Mouse (Mus musculus) CD4-positive naive resting alpha-beta T cell, adult 57 days (primary cell): Measurements from ENCODE around the gene Tnfrsf12a. TPM values are rescaled to one million over a fixed set of nuclear protein-coding genes. Genes with fewer than 3 reads are reported as not detected.

Source experiments
- total RNA-seq: library from RNA; stranded (reverse); gene quantifications from one replicate; pipeline ENCODE4 v1.2.4, GENCODE M21; 2023

The Tnfrsf12a gene
- 61.0 TPM for total RNA-seq

DNA sequence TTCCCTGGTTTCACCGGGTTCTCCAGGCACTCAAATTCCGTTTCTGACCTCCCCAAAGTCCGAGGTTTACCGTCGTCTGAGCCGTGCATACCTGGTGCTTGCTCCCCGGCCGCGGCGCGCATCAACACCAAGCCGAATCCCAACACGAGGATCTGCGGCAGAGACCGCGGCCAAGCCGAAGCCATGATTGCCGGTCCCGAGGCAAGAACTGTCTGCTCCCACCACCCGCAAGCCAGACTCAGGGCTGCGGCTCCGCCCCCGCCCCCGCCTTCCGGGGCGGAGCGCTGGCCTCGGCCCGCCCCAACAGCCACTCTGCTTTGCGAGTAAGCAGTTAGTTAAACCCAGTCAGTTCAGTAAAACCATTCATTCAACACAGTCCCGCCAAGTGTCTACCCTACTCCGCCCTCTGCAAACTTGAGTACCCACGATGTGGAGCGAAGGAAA, at the start of gene Tnfrsf12a:
Gene Tnfrsf12a, minus strand, starts transcription at position 233 of the 444 bp plus-strand sequence.

DNA sequence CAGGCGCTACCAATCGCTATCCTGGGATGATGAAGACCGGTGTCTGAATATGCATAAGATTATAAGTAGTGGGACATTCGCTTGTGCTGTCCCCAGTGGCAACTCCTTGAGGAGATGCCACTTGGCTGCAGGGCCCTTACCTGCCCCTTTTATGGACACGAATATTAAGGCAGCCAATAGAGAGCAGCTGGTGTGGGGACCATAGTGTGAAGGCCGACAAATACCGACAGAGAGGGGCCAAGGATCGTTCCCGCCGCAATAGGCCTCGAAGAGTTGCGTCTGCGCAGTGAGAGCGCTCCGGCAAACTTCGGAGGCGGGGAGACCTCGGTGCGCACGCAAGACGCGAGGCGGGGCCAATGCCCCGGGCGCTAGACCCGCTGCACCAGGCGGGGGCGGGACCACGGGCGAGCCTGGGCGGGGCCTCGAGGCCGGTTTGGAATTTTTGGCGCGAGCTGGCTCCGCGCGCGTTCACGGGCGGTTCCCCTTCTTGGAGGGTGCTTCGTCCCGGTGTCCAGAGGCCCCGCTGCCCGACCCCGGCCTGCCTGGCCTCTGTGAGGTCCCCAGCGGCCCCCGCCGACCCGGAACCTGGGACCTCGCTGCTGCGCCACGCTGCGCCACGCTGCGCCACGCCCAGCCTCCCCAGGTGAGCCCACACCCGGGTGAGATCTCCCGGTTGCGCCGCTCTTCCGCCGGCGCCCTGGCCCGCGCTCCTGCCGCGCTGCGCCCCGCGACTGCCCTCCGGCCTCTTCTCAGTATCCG, 48.9 kb upstream of the Tnfrsf12a start, which contains the start of gene Pkmyt1:
Gene Pkmyt1, plus strand, starts transcription at position 338 of the 759 bp plus-strand sequence.

DNA sequence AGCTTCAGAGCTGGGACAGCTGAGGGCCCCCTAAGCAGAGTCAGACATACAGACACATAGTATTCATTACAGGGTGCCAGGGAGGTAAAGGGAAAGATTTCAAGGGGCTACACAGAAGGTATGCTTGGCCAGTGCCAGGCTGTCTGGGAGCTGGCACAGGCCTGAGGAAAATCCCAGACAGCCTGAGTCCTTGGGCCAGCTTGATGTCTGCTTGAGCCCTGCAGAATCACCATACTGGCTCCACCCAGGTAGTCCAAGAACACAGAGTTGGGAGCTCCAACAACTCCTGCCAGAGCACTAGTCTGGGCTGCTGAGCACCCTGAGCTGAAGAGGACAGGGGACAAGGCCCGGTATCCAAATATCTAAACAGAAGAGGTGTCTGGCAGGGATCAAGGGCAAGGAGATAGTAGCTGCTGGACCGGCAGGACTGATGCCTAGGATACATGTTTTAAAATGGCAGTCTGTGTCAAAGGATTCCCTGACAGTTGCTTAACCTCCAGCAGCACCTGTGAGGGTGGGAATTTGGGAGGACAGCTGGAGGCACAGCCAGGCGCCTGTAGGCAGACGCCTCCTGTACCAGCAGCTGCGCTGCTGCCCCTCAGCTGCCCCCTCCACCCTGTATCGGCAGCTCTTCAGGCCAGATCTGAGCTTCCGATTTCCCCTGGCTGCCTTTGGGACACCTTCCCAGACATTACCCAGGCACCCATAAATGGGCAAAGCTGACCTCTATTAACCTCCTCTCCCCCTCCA, 45.3 kb upstream of the Tnfrsf12a start, which contains the start of gene 1520401A03Rik:
Gene 1520401A03Rik, minus strand, starts transcription at position 408 of the 750 bp plus-strand sequence.

GRCm38 (mm10) chr17:23683856-23684672, 6.8 kb upstream of the Tnfrsf12a start, which contains the start of gene Cldn9:
Cldn9 (minus strand) TSS chr17:23684026.

DNA sequence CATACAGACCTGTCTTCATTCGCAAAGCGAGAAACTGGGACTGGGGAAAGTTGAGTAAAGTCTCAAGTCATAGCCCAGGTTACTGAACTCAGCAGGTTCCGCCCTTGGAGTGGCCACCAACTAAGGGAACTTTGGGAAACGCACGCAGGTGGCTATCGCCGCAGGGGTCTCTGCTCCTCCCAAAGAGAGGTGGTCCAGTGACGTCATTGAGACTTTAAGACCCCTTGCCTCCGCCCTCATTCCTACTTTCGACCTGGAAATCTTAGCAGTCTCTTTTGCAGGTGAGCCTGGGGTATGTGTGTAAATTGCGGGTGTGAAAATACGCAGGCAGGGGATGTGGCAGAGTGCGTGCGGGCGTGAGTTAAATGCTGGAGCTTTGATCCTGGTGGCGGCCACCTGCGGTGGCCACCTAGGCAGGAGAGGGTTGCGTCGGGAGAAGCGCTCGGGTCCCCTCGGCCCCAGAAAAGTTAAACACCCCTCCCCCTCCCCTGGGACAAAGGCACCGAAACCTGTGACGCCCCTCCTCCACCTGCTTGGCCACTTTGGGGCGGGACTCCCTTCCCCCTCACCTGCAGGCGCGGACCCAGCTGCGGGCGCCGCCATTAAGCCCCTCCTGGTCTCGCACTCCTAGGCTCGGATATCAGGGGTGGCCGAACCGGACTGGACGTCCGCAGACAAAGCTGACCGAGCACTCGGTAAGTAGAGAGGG, 2.0 kb upstream of the Tnfrsf12a start, which contains the start of gene Cldn6:
Gene Cldn6, plus strand, starts transcription at position 123 of the 709 bp plus-strand sequence.

GRCm38 (mm10) chr17:23673424-23674073, 3.7 kb downstream of the Tnfrsf12a start, which contains the start of the genes Hcfc1r1 and Thoc6:
Hcfc1r1 (plus strand) TSS chr17:23673596.
Thoc6 (minus strand) TSS chr17:23673882.

DNA sequence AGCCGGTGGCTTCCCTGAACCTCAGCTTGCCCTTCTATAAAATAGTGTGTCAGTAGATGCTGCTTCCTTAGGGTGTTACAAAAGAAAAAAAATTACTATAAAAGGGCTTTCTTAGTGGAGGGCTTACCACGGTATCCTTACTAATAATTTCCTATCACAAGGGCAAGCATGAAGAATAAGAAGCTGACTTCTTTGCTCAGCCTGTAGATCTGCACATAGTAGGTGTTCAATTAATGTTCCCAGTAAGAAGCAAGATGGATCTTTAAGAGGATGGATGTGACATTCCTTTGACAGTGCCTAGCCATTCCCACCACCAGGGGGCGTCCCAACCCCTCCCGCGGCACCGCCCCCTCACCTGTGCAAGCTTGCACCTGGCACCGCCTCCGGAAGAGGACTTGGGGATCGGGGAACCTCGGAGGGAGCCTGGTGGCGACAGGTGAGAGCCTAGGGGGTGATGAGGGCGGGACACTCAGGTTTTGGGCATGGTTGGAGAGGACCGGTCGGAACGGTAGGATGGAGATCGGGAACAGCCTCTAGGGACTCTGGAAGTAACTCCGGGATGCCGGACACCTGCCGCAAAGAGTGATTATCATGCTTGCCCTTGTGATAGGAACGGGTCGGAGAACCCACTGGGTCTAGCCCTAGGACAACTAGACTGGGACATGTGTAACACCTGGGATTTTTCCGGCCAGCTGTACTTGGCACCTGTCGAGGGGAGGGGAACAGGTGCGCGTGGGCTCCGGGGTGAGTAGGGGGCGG, 17.0 kb downstream of the Tnfrsf12a start, which contains the start of gene Bicdl2:
Gene Bicdl2, plus strand, starts transcription at position 390 of the 759 bp plus-strand sequence.

DNA sequence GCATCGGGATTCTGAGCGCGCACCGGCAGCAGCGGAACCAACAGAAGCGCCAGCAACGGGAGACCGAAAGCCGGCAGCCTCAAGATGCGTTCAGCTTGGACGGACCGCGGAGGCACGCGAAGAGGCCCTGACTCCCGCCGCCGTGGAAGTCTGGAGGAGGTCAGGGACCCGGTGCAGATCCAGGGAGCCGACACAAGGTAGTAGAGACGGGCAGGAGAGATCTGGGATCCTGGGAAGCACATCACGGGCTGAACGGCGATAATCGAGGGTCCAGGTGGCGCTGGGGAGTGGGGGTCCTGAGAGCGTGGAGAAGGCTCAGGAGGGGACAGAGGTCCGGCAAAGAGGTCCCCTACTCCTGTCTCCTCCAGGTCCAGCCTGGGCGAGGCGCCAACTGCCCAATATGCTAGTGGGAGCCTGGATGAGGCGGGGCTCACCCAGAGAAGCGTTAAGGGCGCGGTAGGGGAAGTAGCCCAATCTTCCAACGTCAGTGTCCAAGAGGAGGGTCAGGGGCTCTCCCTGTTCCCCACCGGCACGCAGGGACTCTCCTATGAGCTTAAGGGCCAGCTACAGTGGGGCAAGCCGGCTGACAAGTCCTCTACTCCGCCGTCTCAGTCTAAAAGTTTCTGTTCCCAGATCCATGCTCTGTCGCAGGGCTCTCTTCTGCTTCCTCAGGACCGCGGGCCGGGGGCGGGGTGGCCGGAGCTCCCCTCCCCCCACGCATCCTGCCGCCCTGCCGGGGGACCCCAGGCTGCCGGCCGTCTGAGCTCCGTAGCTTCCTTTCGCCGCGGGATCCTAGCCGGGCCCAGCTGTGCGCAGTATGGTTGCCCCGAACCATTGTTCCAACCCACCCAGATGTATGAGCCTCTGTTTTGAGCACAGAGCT, 32.4 kb downstream of the Tnfrsf12a start, which contains the start of gene Mmp25:
Gene Mmp25, minus strand, starts transcription at position 665 of the 883 bp plus-strand sequence.

Other genes starting within 250 kb of the Tnfrsf12a start
- not detected for gene Vmn2r117, start 197.8 kb downstream of the Tnfrsf12a start, total RNA-seq
- gene Zfp213, start 113.2 kb downstream of the Tnfrsf12a start, total RNA-seq: 8.7 TPM
- gene Zfp13, start 78.0 kb downstream of the Tnfrsf12a start, total RNA-seq: not detected
- 0.86 TPM for gene Zscan10, start 76.6 kb downstream of the Tnfrsf12a start, total RNA-seq
- gene Mmp25, start 32.2 kb downstream of the Tnfrsf12a start, total RNA-seq: 0.41 TPM
- gene Bicdl2, start 17.0 kb downstream of the Tnfrsf12a start, total RNA-seq: not detected
- 39.5 TPM for gene Hcfc1r1, start 3.9 kb downstream of the Tnfrsf12a start, total RNA-seq
- 22.4 TPM for gene Thoc6, start 3.6 kb downstream of the Tnfrsf12a start, total RNA-seq
- gene Cldn6, start 1.8 kb upstream of the Tnfrsf12a start, total RNA-seq: not detected
- not detected for gene Cldn9, start 6.6 kb upstream of the Tnfrsf12a start, total RNA-seq
- not detected for gene 1520401A03Rik, start 45.3 kb upstream of the Tnfrsf12a start, total RNA-seq
- gene Pkmyt1, start 48.9 kb upstream of the Tnfrsf12a start, total RNA-seq: 36.2 TPM
- 2.6 TPM for gene Paqr4, start 63.4 kb upstream of the Tnfrsf12a start, total RNA-seq
- 0.89 TPM for gene Kremen2, start 68.4 kb upstream of the Tnfrsf12a start, total RNA-seq
- gene Flywch1, start 94.1 kb upstream of the Tnfrsf12a start, total RNA-seq: 27.5 TPM
- gene Flywch2, start 108.6 kb upstream of the Tnfrsf12a start, total RNA-seq: not detected
- 1,442 TPM for gene Srrm2, start 113.1 kb upstream of the Tnfrsf12a start, total RNA-seq
- 199 TPM for gene Elob, start 151.7 kb upstream of the Tnfrsf12a start, total RNA-seq
- gene Prss33, start 158.6 kb upstream of the Tnfrsf12a start, total RNA-seq: not detected
- gene Prss32, start 166.4 kb upstream of the Tnfrsf12a start, total RNA-seq: not detected
- 1.4 TPM for gene Prss41, start 166.7 kb upstream of the Tnfrsf12a start, total RNA-seq
- gene Prss21, start 190.6 kb upstream of the Tnfrsf12a start, total RNA-seq: not detected
- not detected for gene Dcpp1, start 203.4 kb upstream of the Tnfrsf12a start, total RNA-seq
- not detected for gene Dcpp2, start 203.4 kb upstream of the Tnfrsf12a start, total RNA-seq
- not detected for gene Dcpp3, start 240.0 kb upstream of the Tnfrsf12a start, total RNA-seq